Mouse (Mus musculus) intestine, embryonic 14.5 days (tissue): ENCODE data around the gene Ifi35. TPM values are rescaled to one million over a fixed set of nuclear protein-coding genes. Genes with fewer than 3 reads are reported as not detected.
"Not testable (repeated sequence)": the region's sequence is repeated elsewhere in the genome, so short reads cannot be mapped to it uniquely, and the experiment has no call there.

ENCODE experiments used
- ATAC-seq: fragments of 200-750 bp; cut with Nextera tagmentation; replicated peaks from 2 replicates; pipeline ENCODE4 v1.8.0; 2017; ENCODE audit warnings: low read depth, moderate number of reproducible peaks, moderate TSS enrichment, moderate library complexity; ENCODE audit not compliant: low FRiP score, low TSS enrichment
- DNase-seq: peaks from one replicate; pipeline ENCODE4 v3.0.0-alpha.2; 2018; ENCODE audit warnings: low spot score
- H3K27ac ChIP-seq: fragments of 300-500 bp; sonication (generic); 2 replicates; pipeline ENCODE4 v1.5.1; 2014; ENCODE audit warnings: low read depth, mild to moderate bottlenecking, control low read depth
- H3K27me3 ChIP-seq: fragments of 300-500 bp; sonication (generic); replicated peaks from 2 replicates; pipeline ENCODE4 v1.6.1; 2014; ENCODE audit warnings: low read length, control low read depth; ENCODE audit not compliant: control insufficient read depth, insufficient read depth
- H3K36me3 ChIP-seq: fragments of 300-500 bp; sonication (generic); 2 replicates; pipeline ENCODE4 v1.6.1; 2014; ENCODE audit warnings: low read length, control low read depth; ENCODE audit not compliant: control insufficient read depth, insufficient read depth
- H3K4me1 ChIP-seq: fragments of 300-500 bp; sonication (generic); replicated peaks from 2 replicates; pipeline ENCODE4 v1.6.1; 2014; ENCODE audit warnings: low read length, control low read depth, mixed read lengths; ENCODE audit not compliant: control insufficient read depth, insufficient read depth
- H3K4me2 ChIP-seq: fragments of 300-500 bp; sonication (generic); 2 replicates; pipeline ENCODE4 v1.6.1; 2014; ENCODE audit warnings: low read length
- H3K4me3 ChIP-seq: fragments of 300-500 bp; sonication (generic); 2 replicates; pipeline ENCODE4 v1.5.1; 2014; ENCODE audit warnings: low read depth, low read length, control low read depth, mixed read lengths
- H3K9ac ChIP-seq: fragments of 300-500 bp; sonication (generic); 2 replicates; pipeline ENCODE4 v1.6.1; 2014; ENCODE audit warnings: mild to moderate bottlenecking, low read length
- H3K9me3 ChIP-seq: fragments of 300-500 bp; sonication (generic); 2 replicates; pipeline ENCODE4 v1.6.1; 2016; ENCODE audit warnings: low read length, control low read depth; ENCODE audit not compliant: control insufficient read depth
- WGBS: fragments of 180-500 bp; shearing (Covaris S2); extraction: QIAGEN DNeasy Blood & Tissue Kit; methylation state at CpG from one replicate; pipeline ENCODE4 v1.1.7; 2014; 5-methylcytosine and 5-hydroxymethylcytosine counted together
- polyA plus RNA-seq: library from polyadenylated mRNA; unstranded; fragments of >200 nt; fragmentation: Nextera tagmentation; extraction: Ambion mirVana; gene quantifications from 2 replicates; pipeline ENCODE4 v1.2.1, GENCODE M21; 2014

Gene Ifi35
- polyA plus RNA-seq, 1 experiment from 2014 or later, result 18.3 TPM

GRCm38 (mm10) chr11:101462583-101463440, 14.6 kb downstream of the Ifi35 start:
- 23% methylated on average over 13 of the region's 13 CpGs for WGBS
- ATAC-seq (no peak), DNase-seq (no peak)
- peaks cover 34% of the 10 kb centered on the region for H3K36me3 ChIP-seq
- H3K27ac ChIP-seq, result peak overlapping the region; percentile 27; the same call in 1 of the 2 replicates
- H3K9ac ChIP-seq, result no peak overlapping the region
- H3K4me3 ChIP-seq, result no peak overlapping the region
- H3K4me1 ChIP-seq, result peaks cover 27% of the 10 kb centered on the region
- H3K4me2 ChIP-seq, result peak overlapping the region; percentile 90
- H3K9me3 ChIP-seq, result no peaks in the 10 kb centered on the region
- H3K27me3 ChIP-seq, result no peaks in the 10 kb centered on the region

DNA sequence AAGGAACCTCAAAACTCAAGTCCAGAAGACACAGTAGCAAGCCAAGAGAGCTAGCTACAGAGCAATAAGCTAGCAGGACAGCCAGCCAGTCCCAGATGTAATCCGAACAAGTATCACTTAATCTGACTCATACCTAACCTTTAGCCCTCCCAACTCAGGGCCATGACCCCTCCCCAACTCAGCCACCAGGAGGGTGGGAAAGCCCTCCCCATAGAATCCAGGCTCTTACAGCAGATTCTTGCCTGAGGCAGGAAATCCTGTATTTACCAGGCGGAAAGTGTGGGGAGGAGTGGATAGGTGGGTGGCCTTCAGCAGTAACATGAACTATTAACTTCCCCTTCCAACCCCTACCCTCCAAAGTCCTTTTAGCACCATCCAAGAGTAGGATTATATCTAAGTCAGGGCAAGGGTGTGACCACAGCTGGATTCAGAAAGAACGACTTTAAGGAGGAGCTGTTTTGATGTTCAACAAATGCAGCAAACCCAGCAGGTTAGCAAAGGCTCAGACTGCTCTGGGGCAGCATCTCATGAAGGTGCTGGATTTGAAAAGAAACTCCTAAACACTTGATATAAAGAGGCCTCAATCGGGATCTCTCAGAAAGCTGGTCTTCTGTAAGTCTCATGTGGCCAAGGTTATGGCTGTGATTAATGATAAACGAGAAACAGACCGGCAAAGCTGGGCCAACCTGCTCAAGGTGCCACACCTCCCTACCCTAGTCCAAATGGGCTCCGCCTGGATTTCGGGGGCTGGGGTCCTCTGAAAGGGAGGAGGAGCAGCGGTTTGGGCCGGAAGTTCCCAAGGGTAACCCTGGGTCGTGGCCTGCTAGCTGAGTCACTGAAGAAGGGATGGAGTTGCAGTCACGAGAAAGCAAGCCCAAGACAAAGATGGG, 16.2 kb downstream of the Ifi35 start, which contains the start of gene Rnd2:
Rnd2 (plus strand) TSS at position 789 of the 890 bp plus-strand sequence.
- 8% methylated on average over 12 of the region's 12 CpGs for WGBS
- DNase-seq (no peak), ATAC-seq (peak; percentile 33)
- H3K4me1 ChIP-seq, result peaks cover 27% of the 10 kb centered on the region
- no peaks in the 10 kb centered on the region for H3K27me3 ChIP-seq
- H3K27ac ChIP-seq, result peak within 1 kb of the TSS; percentile 84
- H3K4me3 ChIP-seq, result peak within 1 kb of the TSS; percentile 72
- H3K9ac ChIP-seq, result peak within 1 kb of the TSS; percentile 53
- peak within 1 kb of the TSS; percentile 90 for H3K4me2 ChIP-seq
- no peaks in the 10 kb centered on the region for H3K9me3 ChIP-seq
- peaks cover 26% of the 10 kb centered on the region for H3K36me3 ChIP-seq

- peak overlapping the region; percentile 53 for H3K9ac ChIP-seq
- H3K9me3 ChIP-seq, result no peaks in the 10 kb centered on the region
- peak; percentile 85 for DNase-seq
- peak overlapping the region; percentile 72 for H3K4me3 ChIP-seq
- peaks cover 27% of the 10 kb centered on the region for H3K4me1 ChIP-seq
- H3K36me3 ChIP-seq, result peaks cover 20% of the 10 kb centered on the region
- ATAC-seq, result peak; percentile 54
- no peaks in the 10 kb centered on the region for H3K27me3 ChIP-seq
- H3K27ac ChIP-seq, result peak overlapping the region; percentile 84
- H3K4me2 ChIP-seq, result peak overlapping the region; percentile 90
- 1% methylated on average over 51 of the region's 51 CpGs for WGBS
Observed at GRCm38 (mm10) chr11:101465101-101465868, 17.1 kb downstream of the Ifi35 start.

- peak within 1 kb of the TSS; percentile 84 for H3K27ac ChIP-seq
- H3K9ac ChIP-seq, result peak within 1 kb of the TSS; percentile 53
- peak within 1 kb of the TSS; percentile 72 for H3K4me3 ChIP-seq
- peaks cover 15% of the 10 kb centered on the region for H3K36me3 ChIP-seq
- ATAC-seq (peak; percentile 52), DNase-seq (peak; percentile 84)
- peak within 1 kb of the TSS; percentile 94 for H3K4me2 ChIP-seq
- H3K9me3 ChIP-seq, result no peaks in the 10 kb centered on the region
- WGBS, result 1% methylated on average over 56 of the region's 60 CpGs
- peaks cover 27% of the 10 kb centered on the region for H3K4me1 ChIP-seq
- no peaks in the 10 kb centered on the region for H3K27me3 ChIP-seq
Observed at GRCm38 (mm10) chr11:101465869-101466551, 17.8 kb downstream of the Ifi35 start, which contains the start of gene Vat1. Gene Vat1 (minus strand): TSS chr11:101466230.

DNA sequence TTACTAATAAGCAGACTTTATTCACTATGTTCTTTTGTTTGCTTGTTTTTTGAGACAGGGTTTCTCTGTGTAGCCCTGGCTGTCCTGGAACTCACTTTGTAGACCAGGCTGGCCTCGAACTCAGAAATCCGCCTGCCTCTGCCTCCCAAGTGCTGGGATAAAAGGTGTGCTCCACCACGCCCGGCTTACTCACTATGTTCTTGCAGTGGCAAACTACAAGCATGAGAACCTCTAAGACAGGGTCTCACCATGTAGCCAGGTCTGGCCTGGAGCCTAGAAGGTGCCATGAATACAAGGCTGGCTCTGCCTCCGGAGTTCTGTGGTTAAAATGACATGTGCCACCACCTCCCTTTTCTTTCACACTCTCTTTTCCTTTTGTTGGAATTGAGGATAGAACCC, 18.3 kb downstream of the Ifi35 start:
- H3K9me3 ChIP-seq, H3K36me3 ChIP-seq, ATAC-seq, DNase-seq, H3K27me3 ChIP-seq, H3K27ac ChIP-seq: not testable (repeated sequence)
- H3K4me1 ChIP-seq, result peaks cover 27% of the 10 kb centered on the region
- H3K9ac ChIP-seq, result peak overlapping the region; percentile 53; the same call in 1 of the 2 replicates
- 54% methylated on average over 5 of the region's 5 CpGs for WGBS
- peak overlapping the region; percentile 72 for H3K4me3 ChIP-seq
- peak overlapping the region; percentile 90 for H3K4me2 ChIP-seq

- Histone ChIP-seq H3K36me3 (no peaks in the 10 kb centered on the region), H3K27ac (peak overlapping the region; percentile 34), H3K4me1 (peaks cover 22% of the 10 kb centered on the region), H3K27me3 (no peaks in the 10 kb centered on the region), H3K9me3 (no peaks in the 10 kb centered on the region), H3K9ac (peak overlapping the region; percentile 53), H3K4me3 (peak overlapping the region; percentile 58), H3K4me2 (peak overlapping the region; percentile 94)
- DNase-seq (peak; percentile 87), ATAC-seq (peak; percentile 71)
- WGBS, result under 1% methylated on average over 51 of the region's 54 CpGs
Observed at GRCm38 (mm10) chr11:101467477-101468262, 19.5 kb downstream of the Ifi35 start.

DNA sequence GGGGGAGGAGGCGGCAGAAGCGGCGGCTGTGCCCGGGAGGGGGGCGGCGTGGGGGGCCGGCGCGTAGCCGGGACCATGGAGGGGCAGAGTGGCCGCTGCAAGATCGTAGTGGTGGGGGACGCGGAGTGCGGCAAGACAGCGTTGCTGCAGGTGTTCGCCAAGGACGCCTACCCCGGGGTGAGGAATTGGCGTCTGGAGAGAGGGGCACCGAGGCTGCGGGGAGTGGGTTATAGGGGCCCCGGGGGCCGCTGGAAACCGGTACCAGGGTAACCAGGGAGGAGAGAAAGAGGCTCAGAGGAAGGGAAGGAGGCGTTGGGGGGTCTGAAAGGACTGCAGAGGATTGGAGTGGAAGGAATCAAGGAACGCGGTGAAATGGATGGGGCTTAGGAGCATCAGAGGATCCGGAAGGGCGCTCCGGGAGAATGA, 20.1 kb downstream of the Ifi35 start:
- peaks cover 16% of the 10 kb centered on the region for H3K4me1 ChIP-seq
- H3K36me3 ChIP-seq, result no peaks in the 10 kb centered on the region
- H3K27ac ChIP-seq, result peak overlapping the region; percentile 34
- peak overlapping the region; percentile 53 for H3K9ac ChIP-seq
- H3K4me2 ChIP-seq, result peak overlapping the region; percentile 94
- DNase-seq, result peak; percentile 85
- no peaks in the 10 kb centered on the region for H3K9me3 ChIP-seq
- WGBS, result 2% methylated on average over 29 of the region's 31 CpGs
- peak; percentile 35; the same call in 1 of the 2 replicates for ATAC-seq
- H3K27me3 ChIP-seq, result no peaks in the 10 kb centered on the region
- H3K4me3 ChIP-seq, result peak overlapping the region; percentile 58
